Mouse (Mus musculus) subcutaneous adipose tissue, adult 2 months (tissue): ENCODE results near the gene Kat2b. TPM values are rescaled to one million over a fixed set of nuclear protein-coding genes. Genes with fewer than 3 reads are reported as not detected.

Source experiments
- polyA plus RNA-seq: library from polyadenylated mRNA; depleted of rRNA; stranded (reverse); fragments of >200 nt; gene quantifications from 2 replicates; pipeline ENCODE4 v1.2.3, GENCODE M21; 2012; ENCODE audit warnings: low replicate concordance; rRNA removed

Kat2b gene
- 13.7 and 17.9 TPM in 2 replicates for polyA plus RNA-seq

DNA sequence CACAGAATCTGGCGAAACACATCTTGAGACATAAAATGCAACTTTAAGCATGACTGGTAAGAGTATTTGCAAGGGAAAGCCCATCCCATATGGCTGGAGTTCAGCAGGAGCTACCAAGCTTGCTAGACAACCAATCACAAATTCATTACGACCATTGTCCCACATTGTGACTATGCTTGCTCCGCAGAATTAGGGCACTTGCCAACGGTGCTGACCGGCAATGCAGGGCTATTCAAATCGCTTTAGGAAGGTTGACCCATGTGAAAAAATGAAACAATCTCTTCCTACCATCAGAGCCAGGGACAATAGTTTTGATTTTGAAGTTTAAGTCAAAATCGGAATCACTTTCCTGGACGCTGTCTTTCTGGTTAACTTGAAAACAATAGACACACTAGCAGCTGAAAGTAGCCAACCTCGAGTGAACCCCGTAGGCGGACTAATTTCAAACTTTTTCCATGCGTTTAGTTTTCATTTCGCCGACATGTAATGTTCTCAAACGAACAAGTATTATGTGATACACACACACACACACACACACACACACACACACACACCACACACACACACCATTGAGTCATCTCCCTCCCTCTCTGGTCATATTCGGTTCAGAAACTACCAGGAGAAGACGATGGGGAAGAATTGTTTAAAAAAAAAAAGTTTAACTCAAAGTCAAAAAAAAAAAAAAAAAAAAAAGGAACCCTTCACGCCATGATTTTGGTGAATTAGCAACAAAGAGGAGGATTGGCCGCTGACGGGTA lies at the start of gene Kat2b:
Gene Kat2b, plus strand, starts transcription at position 701 of the 758 bp plus-strand sequence.

DNA sequence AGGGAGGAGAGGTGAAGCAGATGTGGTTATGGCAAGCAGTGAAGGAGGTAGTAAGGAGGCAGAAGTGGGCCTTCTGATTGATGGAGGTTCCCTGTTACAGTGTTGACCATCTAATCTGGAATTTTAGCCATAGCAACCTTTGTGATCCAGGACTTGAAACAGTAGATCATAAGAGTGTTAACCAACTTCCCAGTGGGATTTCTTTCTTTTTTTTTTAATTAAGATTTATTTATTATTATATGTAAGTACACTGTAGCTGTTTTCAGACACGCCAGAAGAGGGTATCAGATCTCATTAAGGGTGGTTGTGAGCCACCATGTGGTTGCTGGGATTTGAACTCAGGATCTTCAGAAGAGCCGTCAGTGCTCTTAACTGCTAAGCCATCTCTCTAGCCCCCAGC lies 27.3 kb upstream of the Kat2b start, which contains the start of gene Pp2d1:
Gene Pp2d1, minus strand, starts transcription at position 101 of the 400 bp plus-strand sequence.

DNA sequence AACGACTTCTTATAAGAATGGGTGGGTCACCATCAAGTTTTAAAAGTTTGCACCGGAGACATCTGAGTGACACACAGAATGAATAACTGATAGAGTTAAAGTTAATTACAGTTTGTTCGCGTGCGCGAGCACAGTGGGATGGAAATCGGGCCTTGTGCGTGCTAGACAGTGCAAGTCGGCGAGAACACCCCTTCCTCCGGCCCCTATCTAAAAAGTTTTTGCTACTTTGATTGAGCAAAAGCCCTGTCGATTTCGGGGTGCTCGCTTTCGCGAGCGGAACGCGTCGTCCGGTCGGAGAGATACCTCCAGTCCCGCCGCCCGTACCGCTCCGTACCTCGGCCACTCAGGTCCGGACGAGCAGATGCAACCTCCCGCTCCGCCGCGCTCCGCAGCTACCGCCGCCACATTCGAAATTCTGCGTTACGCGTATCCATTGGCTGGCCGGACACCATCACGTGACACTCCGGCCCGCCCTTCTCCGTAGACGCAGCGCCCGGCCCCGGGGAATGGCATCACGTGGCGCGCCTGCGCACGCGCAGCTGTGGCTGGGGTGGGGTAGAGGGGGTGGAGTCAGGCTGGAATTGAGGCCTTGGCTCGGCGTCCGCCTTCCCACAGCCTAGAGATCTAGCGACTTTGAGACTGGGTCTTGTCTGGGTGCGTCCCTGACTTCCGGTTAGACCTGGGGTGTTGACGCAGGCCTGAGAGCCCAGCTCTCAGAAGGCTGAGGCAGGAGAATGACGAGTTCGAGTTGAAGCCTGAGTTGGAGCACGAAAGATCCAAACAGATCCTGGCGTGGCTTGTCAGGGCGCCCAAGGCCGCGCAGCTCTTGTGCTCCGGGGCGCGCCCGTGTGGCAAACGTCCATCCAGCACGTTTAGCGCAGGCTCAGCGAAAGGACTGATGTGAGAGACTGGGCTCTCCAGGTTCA lies 122.5 kb downstream of the Kat2b start, which contains the start of gene Sgo1:
Gene Sgo1, minus strand, starts transcription at position 457 of the 926 bp plus-strand sequence.

Other genes with a start within 250 kb of the Kat2b start
- gene Efhb, start 103.5 kb upstream of the Kat2b start, polyA plus RNA-seq: 0.19 and 2.1 TPM in 2 replicates
- gene Rab5a, start 87.6 kb upstream of the Kat2b start, polyA plus RNA-seq: 9.7 and 11.5 TPM in 2 replicates
- gene Pp2d1, start 27.4 kb upstream of the Kat2b start, polyA plus RNA-seq: not detected in 2 replicates
- 0.09 and 0.95 TPM in 2 replicates for gene Sgo1, start 122.5 kb downstream of the Kat2b start, polyA plus RNA-seq